Comparison of ENCODE assay signal across 13 mouse cellular contexts in genomic region chr4:89474836-89475541, GRCm38 (mm10).
A peak's percentile ranks its signal among the peaks of the same experiment; 100 is the strongest.
DNase-seq lines count a peak whose midpoint lies in the region; ATAC-seq lines count a peak whose summit lies in the region.
"Had no signal": no experiment of that assay in that cellular context is flagged by ENCODE, and none has a peak within 500 bp of the region (broad histone marks: within the 10 kb centered on the region; RNA-seq: fewer than 3 reads in every experiment).

No protein-coding gene starts in this region.

- WGBS in limb, embryonic 12.5 days = 43% methylated on average over 7 of the region's 7 CpGs
- 56% methylated on average over 7 of the region's 7 CpGs for WGBS in limb, embryonic 10.5 days
- WGBS in stomach, embryonic 16.5 days = 37% methylated on average over 7 of the region's 7 CpGs

- 0 out of 2 replicates have a peak overlapping the region, but pooled peaks have one; percentile 17 for H3K27ac ChIP-seq in limb, embryonic 12.5 days
- H3K27ac ChIP-seq in limb, embryonic 10.5 days = no peak overlapping the region
- 0 out of 2 replicates have a peak overlapping the region, but pooled peaks have one; percentile 14 for H3K27ac ChIP-seq in stomach, embryonic 16.5 days (ENCODE audit: low read length)
- H3K27ac ChIP-seq: gastrocnemius, adult 2 months; hindbrain, embryonic 13.5 days had no signal

- H3K27me3 ChIP-seq in limb, embryonic 12.5 days = no peaks in the 10 kb centered on the region
- no peaks in the 10 kb centered on the region for H3K27me3 ChIP-seq in limb, embryonic 10.5 days (ENCODE audit: low read depth, poor library complexity, severe bottlenecking)
- H3K27me3 ChIP-seq in stomach, embryonic 16.5 days (ENCODE audit: control insufficient read depth, insufficient read depth, low read length) = no peaks in the 10 kb centered on the region
- H3K27me3 ChIP-seq: hindbrain, embryonic 13.5 days had no signal

- H3K9me3 ChIP-seq in limb, embryonic 12.5 days = no peaks in the 10 kb centered on the region
- H3K9me3 ChIP-seq in limb, embryonic 10.5 days (replicated peaks) = no peaks in the 10 kb centered on the region
- no peaks in the 10 kb centered on the region for H3K9me3 ChIP-seq in stomach, embryonic 16.5 days (replicated peaks; ENCODE audit: control insufficient read depth, low read length)
- H3K9me3 ChIP-seq: hindbrain, embryonic 13.5 days had no signal

- no peaks in the 10 kb centered on the region for H3K36me3 ChIP-seq in limb, embryonic 12.5 days
- no peaks in the 10 kb centered on the region for H3K36me3 ChIP-seq in limb, embryonic 10.5 days
- no peaks in the 10 kb centered on the region for H3K36me3 ChIP-seq in stomach, embryonic 16.5 days (ENCODE audit: control insufficient read depth, insufficient read depth, low read length)
- H3K36me3 ChIP-seq: hindbrain, embryonic 13.5 days had no signal

- no peak overlapping the region for H3K9ac ChIP-seq in limb, embryonic 12.5 days (replicated peaks)
- H3K9ac ChIP-seq in stomach, embryonic 16.5 days (ENCODE audit: low read length) = no peak overlapping the region
- H3K9ac ChIP-seq: hindbrain, embryonic 13.5 days had no signal

- H3K4me2 ChIP-seq in limb, embryonic 12.5 days = no peak overlapping the region
- H3K4me2 ChIP-seq in stomach, embryonic 16.5 days (ENCODE audit: low read depth, low read length) = no peak overlapping the region
- H3K4me2 ChIP-seq: hindbrain, embryonic 13.5 days had no signal

- DNase-seq in limb, embryonic 10.5 days (ENCODE audit: low spot score) = no peak
- peak; percentile 49 for DNase-seq in c-Kit-positive CD71-positive TER-119-positive erythroid progenitor cells, embryonic 14.5 days (ENCODE audit: low spot score)
- peak; percentile 50 for DNase-seq in liver
- DNase-seq in spleen, adult 12 weeks (ENCODE audit: low spot score) = no peak
- DNase-seq in layer of hippocampus, postnatal 25 days (ENCODE audit: extremely low spot score in 1 of 2, low spot score in 1 of 2) = no peak
- DNase-seq: cerebellum, postnatal 36 days; gastrocnemius, adult 2 months; right cerebral cortex, postnatal 14 days had no signal

- H3K4me3 ChIP-seq in limb, embryonic 12.5 days (replicated peaks) = no peak overlapping the region
- H3K4me3 ChIP-seq in limb, embryonic 10.5 days = no peak overlapping the region
- no peak overlapping the region for H3K4me3 ChIP-seq in stomach, embryonic 16.5 days (replicated peaks; ENCODE audit: low read length)
- H3K4me3 ChIP-seq: gastrocnemius, adult 2 months; hindbrain, embryonic 13.5 days had no signal

- ATAC-seq in limb, embryonic 12.5 days (ENCODE audit: insufficient number of reproducible peaks, insufficient read depth, low FRiP score, low TSS enrichment, low read depth) = no peak
- ATAC-seq in stomach, embryonic 16.5 days (ENCODE audit: insufficient read depth, low FRiP score) = peak; percentile 45; the same call in 1 of the 2 replicates
- ATAC-seq: lung, postnatal 0 days; midbrain, embryonic 16.5 days had no signal

- peaks cover 20% of the 10 kb centered on the region for H3K4me1 ChIP-seq in limb, embryonic 12.5 days (replicated peaks)
- H3K4me1 ChIP-seq in limb, embryonic 10.5 days = peaks cover 10% of the 10 kb centered on the region
- H3K4me1 ChIP-seq in stomach, embryonic 16.5 days (ENCODE audit: control insufficient read depth, insufficient read depth, low read length) = peaks cover 6% of the 10 kb centered on the region

Comparison
In these comparisons a context has a peak if more than half of its experiments do, and no peak if none do; other contexts are left out.
1. DNase-seq: peak in c-Kit-positive CD71-positive TER-119-positive erythroid progenitor cells, embryonic 14.5 days (single experiment) and liver (single experiment); none in limb, embryonic 10.5 days (single experiment), spleen, adult 12 weeks (single experiment) and layer of hippocampus, postnatal 25 days (0 of 2).